Mouse (Mus musculus) layer of hippocampus, postnatal 36 days (tissue): ENCODE results near the gene Tmf1. TPM values are rescaled to one million over a fixed set of nuclear protein-coding genes. Genes with fewer than 3 reads are reported as not detected.
A peak's percentile ranks its signal among the peaks of the same experiment; 100 is the strongest.

Source experiments
- DNase-seq, 2 experiments: peaks; one replicate each; pipeline ENCODE4 v3.0.0; 2022
- total RNA-seq, 2 experiments: library from RNA; stranded (reverse); gene quantifications; 2 replicates each; pipeline ENCODE4 v1.2.3; 2021

Tmf1 gene
- total RNA-seq, result 10 to 100 TPM; 51.4 to 52.3 TPM

DNA sequence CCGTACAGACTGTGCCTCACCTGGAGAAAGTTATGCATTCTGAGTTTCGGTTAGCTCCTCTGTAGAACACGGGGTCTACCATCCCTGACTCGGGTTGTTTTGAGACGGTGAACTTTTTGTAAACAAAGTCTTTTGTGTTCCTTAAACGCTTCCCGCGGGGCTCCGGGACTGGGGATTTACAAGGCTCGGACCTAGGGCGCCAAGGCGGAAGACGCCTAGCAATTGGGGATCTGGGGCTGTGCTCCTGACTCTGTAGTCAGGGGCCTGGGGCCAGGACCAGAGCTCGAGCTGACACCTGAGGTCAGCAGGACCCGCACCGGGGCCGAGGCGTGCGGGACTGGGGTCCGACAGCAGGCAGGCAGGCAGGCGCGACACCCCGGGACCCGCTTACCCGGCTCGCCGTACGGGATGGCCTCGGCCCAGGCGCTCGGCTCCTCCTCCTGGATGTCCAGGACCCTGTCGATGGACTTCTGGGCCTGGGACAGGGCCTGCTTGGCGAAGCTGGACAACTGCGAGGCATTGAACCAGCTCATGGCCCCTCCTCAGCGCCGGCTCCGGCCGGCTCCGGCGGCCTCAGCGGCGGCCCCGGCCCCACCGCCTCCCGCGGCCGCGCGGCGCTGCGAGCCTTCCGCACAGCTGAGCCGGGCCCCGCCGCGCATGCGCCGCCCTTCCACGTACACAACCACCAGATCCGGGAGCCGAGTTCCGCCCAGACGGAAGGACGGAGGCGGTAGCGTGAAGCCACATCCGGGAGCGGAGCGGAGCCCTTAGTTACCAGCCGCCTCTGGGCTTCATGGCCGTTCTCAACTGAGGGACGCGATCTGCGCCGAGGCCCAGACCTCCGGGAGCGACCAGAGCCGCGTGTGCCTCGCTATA is at the start of gene Tmf1:
Gene Tmf1 (minus strand): TSS at position 632 of the 876 bp plus-strand sequence.
- DNase-seq, result peak; percentile 95

DNA sequence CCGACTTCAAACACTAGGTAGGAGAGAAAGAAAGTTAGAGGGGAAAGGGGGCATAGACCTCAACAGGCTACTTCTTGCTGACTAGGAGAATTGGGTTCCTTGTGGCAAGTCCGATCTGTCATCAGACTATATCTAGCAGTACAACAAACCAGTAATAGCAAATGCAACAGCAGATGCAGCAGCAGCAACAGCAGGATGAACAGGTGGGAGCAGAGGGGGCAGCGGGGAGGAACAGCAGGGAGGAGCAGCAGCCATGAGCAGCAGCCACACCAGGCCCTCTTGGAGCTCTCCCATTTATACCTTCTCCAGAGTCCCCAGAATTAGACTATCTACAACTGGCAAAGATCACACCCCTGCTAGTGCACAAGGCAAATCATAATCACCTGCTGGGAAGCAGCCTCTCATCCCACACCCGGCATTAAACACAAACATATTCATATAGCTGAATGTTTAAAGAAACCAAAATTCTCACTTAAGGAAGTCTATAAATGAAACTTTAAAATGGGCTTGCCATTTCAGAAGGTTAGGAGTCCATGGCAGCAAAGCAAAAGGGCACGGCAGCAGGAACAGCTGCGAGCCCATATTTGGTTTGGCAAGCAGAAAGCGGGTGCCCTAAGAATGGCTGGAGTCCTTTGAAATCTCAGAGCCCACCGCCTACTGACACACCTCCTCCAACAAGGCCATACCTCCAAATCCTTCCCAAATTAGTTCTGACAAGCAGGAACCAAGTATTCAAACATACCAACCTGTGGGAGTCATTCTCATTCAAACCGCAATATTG is 48.3 kb upstream of the Tmf1 start:
- DNase-seq, result no peak

DNA sequence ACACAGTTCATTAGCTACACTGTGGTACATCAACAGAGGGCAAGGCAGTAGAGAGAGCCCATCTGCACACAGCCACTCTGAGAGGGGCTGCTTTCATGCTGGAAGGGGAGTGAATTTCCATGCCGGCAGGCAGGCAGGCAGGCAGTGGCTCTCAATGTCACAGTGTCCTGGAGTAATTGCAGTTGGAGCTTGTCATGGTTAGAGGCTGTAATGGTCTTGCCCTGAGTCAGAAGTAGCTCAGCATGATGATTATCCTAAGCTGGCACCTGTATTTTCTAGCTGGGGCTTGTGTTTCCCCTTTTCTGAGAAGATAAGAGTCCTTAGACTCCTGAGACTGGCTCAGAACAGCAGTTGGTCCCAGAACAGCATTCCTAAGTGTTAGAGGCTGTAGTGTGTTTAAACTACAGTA is 47.2 kb upstream of the Tmf1 start:
- no peak for DNase-seq

DNA sequence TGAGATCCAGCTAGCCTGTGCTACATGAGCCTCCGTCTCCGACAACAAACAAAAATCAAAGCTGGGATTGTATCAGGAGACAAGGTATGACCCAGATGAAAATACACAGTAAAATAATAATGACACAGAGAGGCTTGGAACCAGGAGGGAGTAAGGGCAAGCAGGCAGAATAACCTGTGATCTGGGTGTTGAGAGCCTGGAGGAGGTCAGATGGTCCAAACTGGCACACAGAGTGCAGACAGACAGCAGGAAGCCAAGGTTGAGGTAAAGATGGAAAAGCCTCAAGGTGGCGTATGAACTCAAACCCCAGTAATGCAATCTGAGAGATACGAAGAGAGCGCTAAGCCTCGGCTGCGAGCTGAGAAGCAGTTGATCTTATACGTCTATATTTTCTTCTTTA is 45.6 kb upstream of the Tmf1 start:
- no peak for DNase-seq

DNA sequence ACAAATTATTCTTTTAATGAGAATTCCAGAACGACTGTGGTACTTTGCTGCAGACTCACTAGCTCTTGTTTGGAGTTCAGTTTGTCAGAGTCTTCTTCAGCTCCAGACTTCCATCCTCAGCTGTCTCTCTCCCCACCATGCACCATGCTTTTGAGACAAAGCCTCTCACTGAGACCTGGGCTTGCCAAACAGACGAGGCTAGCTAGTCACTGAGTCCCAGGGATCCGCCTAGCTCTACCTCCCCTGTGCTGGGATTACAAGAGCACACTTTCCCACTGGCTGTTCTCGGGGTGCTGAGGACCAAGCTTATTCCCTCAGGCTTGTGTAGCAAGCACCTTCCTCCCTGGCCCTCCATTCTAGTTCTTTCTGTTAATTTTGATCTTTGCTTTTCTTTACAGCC is 44.6 kb upstream of the Tmf1 start:
- DNase-seq, result no peak

DNA sequence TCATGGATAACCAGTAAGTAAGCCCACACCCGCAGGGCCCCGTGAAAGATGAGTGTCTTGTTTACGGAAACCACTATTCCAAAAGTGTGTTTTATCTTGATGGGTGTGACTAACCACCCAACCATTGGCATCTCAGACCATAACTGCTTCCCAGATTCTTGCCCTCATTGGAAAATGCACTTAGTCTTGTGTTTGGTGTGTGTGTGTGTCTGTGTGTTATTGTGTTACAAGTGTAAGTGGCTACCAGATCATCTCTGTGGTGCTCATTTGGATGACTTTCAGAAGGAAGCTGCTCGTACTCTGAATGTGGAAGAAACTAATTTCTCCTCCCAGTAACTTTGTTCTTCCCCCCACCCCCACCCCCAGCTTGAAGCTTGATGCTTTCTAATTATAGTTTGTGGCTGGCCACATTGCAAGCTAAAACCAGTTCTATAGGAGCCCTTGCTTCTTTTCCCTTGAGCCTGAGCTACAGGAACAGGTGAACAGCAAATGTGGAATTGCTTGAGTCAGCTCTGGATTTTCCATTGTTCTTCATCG is 44.1 kb upstream of the Tmf1 start:
- no peak for DNase-seq

DNA sequence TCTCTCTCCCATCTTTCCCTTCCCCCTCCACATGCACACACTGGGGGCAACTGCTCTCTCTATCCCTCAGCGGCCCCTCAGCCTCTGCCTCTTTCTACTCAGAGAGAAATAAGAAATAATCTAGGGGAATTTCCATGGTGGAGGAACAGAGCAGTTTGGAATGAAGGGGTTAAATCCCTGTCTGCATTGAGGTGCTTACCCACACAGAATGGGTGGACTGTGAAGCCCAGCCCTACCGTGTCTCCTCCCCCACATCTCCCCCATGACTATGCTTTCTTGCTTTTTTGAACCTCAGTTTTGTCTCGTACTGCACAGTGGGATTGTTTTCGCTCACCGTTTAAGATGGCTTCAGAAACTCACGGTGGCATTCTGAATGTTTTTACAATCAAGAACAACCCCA is 43.4 kb upstream of the Tmf1 start:
- no peak for DNase-seq

DNA sequence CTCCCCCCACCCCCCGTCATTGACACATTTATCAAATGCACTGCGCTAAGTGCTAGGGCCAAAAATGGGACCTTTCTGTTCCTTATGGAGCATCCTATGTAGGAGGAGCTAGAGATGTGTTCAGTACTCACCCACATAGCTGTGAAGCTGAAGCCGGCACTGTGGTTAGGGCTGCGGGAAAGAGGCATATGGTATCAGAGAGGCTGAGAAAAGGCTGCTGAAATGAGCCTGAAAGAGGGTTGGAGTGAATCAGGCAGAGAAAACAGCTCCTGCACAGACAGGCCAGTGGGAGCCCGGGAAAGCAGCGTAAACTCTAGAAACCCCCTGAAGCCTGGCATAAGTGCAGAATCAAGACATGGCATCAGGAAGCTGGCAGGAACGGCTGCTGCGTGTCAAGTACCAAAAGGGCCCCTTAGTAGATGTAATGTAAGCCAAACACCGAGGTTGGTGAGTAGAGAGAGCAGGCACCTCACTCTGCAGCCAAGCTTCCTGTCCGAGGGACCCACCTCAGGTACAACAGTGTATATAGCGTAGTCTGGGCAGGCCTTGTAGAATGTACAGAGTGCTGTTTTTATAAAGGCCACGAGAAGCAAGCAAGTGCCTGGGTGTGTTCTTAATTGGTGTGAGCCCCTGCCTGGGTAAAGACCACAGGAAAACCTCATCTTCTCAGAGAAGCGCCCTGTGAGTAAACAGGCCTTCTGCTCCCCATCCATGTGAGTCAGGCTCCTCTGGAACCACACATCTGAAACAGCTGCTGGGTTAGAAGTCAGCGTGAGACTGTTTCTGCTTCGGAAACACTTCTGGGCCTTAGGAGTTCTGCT is 42.5 kb upstream of the Tmf1 start:
- DNase-seq, result peak; percentile 50 to 55

DNA sequence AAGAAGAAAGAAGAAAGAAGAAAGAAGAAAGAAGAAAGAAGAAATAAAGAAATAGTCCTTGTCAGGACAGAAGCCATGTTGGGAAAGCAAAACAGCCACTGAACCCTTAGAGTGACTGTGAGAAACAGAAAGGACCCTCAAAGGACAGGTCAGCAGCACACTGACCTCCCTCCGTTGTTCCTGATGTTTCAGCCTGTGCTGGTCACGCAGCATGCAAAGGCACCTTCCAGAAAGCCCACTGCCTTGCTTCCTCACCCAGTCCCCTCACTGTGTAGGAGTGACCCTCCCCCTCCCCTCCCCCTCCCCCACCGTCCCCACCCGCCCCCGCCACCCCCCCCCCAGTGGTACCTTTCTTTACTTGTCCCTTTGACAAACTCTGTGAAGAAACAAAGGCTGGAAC is 41.8 kb upstream of the Tmf1 start:
- no peak for DNase-seq

DNA sequence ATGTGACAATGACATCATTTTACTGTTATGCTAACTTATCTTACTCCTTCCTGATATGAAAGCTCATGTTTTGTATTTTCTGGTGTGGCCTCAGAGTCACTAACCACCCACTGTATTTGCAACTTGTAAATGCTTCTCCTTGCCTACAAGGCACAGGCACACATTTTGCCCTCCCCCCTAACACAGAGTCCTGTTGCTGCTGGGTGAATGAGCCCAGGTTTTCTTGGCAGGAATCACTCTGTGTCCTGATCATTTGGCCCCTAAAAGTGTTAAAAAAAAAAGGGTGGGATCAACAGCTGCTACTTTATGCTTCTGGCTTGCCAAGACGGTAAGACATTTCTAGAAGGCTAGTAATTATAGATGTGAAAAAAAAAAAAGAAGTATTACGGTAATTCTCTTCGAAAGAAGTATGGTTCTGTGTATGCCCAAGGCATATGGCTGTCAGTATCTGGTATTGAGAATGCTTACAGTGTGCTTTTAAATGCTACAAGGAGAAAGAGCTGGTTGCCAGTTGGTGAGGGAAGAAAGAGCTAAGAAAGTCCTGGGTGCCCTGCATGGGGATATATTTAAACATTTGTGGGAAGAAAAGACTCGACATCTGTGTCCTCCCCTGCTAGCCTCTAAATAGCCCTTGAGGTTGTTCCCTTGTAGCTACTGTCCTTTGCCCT is 37.4 kb upstream of the Tmf1 start:
- DNase-seq, result no peak

DNA sequence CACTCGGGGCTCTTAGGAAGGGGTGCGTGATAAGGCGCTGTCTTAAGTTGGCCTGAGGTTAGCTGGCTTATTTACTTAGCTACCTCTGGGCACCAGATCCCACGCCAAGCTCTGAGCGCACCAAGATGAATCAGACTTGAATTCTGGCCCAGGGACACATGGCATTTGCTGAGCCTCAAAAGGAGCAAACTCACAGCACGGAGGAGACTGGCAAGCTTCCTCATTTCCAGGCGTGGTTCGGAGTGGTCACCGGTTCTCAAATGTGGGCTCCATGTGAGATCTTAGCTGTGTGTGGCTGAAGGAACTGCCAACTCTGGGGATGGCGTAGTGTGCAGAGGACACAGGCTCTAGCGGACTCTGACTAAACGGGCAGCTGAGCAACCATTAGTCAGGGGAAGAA is 33.1 kb upstream of the Tmf1 start:
- peak in 1 of 2 experiments; percentile 23 for DNase-seq

DNA sequence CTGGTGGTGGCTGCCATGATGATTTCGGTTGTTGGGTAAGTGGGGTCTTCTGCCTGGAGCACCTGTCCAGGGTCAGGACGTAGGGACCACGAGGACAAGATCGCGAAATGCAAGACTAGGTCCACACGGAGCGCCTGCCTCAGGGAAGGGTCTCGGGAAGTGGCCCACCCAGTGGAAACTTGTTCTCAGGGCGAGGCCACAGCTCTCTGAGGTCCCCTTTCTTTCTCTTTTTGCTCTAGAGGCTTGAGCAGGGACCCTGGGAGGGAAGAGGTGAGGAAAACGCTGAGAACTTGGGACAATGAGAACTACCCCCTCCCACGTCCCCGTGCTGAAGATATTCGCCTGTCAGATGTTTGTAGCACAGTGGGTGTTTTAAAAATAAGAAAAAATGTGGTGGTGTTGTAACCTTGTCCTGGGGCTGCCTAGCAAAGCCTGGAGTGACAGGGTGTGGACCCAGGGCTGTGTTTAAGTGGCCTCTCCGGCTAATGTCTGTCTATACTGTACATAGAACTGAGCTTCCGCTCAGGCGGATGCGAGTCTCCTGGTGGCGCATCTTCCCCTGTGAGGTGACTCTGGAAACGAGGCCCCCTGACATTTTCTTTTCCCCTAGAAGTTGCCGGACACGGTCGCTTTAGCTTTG is 32.2 kb upstream of the Tmf1 start:
- peak; percentile 22 to 31 for DNase-seq

DNA sequence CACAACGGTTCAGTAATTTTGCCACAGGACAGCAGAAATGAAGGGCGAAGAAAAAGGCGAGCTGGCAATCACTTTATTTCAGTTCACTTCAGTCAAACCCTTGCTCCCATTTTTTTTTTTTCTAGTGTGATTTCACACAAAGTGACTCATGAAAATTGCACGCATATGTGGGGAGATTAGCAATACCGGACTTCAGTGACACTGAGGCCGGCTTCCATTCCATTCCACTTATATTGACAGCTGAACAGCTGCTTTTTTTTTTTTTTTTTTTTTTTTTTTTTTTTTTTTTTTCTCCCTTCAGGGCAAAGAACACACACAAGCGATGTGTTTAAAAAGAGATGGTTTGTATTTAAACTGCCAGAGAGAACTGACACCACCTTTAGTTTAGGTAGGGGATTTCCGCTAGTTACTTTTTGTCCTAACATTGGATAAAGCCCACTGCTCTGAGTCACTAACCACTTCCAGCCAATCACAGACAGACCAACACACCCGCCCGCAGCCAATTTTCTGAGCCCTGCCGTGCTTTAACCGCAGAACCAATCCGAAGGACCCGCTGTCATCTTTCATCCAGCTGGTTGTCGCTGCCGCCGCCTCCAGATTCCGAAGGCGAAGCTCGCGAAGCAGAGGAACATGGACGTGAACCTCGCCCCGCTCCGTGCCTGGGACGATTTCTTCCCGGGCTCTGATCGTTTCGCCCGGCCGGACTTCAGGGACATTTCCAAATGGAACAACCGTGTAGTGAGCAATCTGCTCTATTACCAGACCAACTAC is 31.5 kb upstream of the Tmf1 start, which contains the start of gene Arl6ip5:
Gene Arl6ip5 (plus strand): TSS at position 499 of the 771 bp plus-strand sequence.
- peak; percentile 88 to 90 for DNase-seq

DNA sequence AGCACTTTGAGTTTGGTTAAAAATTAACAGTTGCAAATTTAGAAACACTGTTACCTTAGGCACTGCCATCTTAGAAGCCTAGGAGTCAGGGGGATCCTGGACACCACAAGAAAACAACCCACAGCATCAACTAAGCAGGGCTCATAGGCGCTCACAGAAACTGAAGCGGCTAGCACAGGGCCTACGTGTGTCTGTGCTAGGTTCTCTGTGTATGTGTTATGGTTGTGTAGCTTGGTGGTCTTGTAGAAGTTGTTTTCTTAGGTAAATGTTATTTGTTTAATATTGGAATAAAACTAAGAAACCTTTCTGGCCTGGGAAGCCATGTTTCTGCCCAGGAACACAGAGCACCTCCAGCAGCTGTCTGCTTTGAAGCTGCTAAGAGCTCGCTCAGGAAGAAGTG is 30.8 kb upstream of the Tmf1 start:
- DNase-seq, result no peak

DNA sequence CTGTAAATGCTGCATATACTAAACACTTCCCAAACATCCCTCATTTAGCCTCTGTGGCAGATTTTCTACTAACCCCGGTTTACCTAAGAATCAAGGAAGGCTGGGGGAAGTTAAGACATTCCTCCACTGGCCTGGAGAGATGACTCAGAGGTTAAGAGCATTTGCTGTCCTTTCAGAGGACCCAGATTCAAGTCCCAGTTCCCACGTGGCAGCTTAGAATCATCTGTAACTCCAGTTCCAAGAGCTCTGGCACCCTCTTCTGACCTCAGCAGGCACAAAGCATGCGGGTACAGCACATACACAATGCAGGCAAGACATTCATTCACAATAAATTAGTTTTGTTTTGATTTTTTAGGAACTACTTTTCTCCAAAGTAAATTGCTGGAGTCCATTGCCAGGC is 30.3 kb upstream of the Tmf1 start:
- no peak for DNase-seq

DNA sequence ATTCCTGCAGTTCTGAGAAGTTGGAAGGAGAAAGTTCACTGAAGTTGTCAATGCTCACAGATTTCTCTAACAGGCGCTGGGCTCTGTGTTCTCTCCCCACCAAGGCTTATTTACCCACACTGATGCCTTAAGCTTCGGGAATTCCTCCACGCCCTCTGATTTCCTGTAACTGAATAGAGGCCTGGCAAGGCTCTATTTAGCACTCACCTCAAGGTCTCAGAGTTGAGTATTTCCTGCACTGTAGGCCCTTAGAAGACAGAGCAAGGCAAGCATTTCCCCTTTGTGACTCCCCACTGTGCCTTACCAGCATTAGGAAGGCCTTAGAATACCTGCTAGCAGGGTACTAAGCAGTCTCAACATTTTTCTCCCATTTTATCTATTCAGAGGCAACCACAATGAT is 29.5 kb upstream of the Tmf1 start:
- no peak for DNase-seq

DNA sequence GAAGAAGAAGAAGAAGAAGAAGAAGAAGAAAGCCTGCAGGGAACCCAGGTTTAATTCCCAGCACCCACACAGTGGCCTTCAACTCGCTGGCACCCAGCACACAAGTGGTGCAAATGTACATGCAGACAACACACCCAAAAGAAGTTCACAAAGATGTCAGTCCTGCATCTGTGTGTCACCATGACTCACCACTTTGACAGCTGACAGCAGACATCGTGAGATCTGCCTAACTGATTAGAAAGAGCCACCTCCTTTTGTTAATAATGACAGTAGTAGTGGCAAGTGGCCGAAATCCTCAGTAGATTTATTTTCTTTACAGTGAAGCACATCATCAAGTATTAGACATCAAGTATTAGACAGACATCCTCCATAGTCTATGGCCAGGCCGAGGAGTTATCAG is 28.2 kb upstream of the Tmf1 start:
- no peak for DNase-seq

DNA sequence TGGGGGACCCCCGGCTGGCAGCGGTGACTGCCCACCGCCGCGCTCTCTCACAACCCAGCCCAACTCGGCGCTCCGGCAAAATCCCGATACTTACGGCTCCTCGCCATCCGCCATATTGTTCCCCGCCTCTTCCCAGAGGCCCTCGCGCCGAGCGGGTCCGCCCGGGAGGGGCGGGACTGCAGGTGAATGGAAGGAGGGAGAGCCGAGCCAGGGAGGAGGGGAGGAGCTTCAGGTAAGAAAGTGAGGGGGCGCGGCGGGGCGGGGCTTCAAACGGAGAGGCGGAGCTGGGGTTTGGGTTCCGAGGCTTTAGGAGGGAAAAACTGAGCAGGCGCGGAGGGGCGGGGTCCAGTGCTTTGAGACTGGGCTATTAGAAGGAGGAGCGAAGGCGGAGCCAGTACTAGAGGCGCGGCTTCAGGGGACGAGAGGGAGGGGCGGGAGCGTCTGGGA is 26.5 kb upstream of the Tmf1 start, which contains the start of gene Uba3:
Gene Uba3 (minus strand): TSS at position 209 of the 447 bp plus-strand sequence.
- DNase-seq, result peak; percentile 99

DNA sequence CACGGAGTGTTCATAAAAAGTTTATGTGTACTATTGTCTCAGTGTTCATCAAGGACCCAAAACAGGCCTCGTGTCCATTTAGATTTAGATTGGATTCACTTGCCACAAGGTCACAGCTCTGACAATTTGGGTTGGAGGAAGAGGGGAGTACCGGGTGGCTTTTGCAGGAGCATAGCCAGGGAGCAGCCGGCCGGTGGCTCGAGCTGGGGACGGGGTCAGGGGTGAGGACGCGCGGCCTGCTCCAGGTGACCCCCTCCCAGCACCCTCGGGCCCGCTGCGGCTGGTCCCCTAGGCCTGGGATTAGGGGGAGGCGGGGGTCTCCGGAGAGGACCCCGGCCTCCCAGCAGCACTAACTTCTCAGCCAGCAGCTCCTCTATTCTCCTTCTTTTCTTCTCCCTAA is 26.0 kb upstream of the Tmf1 start:
- DNase-seq, result no peak

DNA sequence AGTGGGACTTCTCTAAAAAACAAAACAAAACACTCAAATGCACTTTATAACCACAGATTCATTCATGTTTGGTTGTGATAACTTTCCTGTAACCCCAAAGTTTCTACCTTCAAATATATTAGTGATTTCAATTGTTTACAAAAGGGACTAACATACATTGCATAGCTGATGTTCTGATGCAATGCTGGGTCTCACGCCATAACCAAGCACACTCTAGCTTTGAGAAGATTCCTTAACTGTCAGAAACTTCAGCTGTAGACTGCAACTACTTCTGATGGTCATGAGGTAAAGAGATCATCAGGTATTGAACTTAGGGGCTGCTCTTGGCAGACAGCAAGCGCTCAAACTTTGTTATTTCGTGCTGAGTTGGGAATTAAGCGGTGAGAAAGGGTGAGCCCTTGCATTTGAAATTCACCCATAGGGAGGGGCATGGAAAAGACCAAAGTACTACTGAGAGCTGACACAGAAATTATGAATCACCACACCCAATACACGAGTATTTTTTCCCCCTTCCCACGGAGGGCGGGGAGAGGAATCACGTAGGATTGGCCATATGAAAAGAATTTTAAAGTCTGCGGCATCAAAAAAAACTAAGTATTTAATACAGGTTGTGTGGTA is 25.4 kb upstream of the Tmf1 start:
- no peak for DNase-seq
